Mouse (Mus musculus): ENCODE data around the gene Dab1. TPM values are rescaled to one million over a fixed set of nuclear protein-coding genes. Genes with fewer than 3 reads are reported as not detected.

The Dab1 gene
- polyA plus RNA-seq, 1 experiment from 2014 or later = 66.3 TPM

GRCm38 (mm10) chr4:103762416-103762815, 143.3 kb downstream of the Dab1 start:
- Histone ChIP-seq H3K4me2 (replicated peaks) (no peak overlapping the region), H3K4me1 (peaks cover 8% of the 10 kb centered on the region; the same call in 1 of the 2 replicates), H3K9ac (replicated peaks) (no peak overlapping the region), H3K4me3 (no peak overlapping the region), H3K27ac (replicated peaks) (no peak overlapping the region), H3K27me3 (no peaks in the 10 kb centered on the region), H3K36me3 (no peaks in the 10 kb centered on the region), H3K9me3 (no peaks in the 10 kb centered on the region)
- no peak for ATAC-seq (ENCODE audit: low FRiP score, low read depth)
- 88% methylated on average over 11 of the region's 11 CpGs for WGBS

- WGBS = 89% methylated on average over 4 of the region's 4 CpGs
These were observed 156.6 kb downstream of the Dab1 start for GRCm38 (mm10) chr4:103775712-103776111.

GRCm38 (mm10) chr4:103781398-103781797, 162.2 kb downstream of the Dab1 start:
- ATAC-seq (ENCODE audit: low FRiP score, low read depth) = no peak
- 75% methylated on average over 4 of the region's 4 CpGs for WGBS

More at GRCm38 (mm10) chr4:103775712-103776111, 156.6 kb downstream of the Dab1 start:
- Histone ChIP-seq H3K4me1 (no peaks in the 10 kb centered on the region), H3K4me3 (no peak overlapping the region), H3K27ac (replicated peaks) (no peak overlapping the region), H3K4me2 (replicated peaks) (no peak overlapping the region), H3K27me3 (no peaks in the 10 kb centered on the region), H3K9me3 (no peaks in the 10 kb centered on the region), H3K9ac (replicated peaks) (no peak overlapping the region), H3K36me3 (no peaks in the 10 kb centered on the region)
- ATAC-seq (ENCODE audit: low FRiP score, low read depth) = no peak

GRCm38 (mm10) chr4:103783561-103784247, 164.5 kb downstream of the Dab1 start:
- Histone ChIP-seq H3K4me1 (no peaks in the 10 kb centered on the region), H3K4me2 (replicated peaks) (no peak overlapping the region), H3K9me3 (no peaks in the 10 kb centered on the region), H3K4me3 (no peak overlapping the region), H3K36me3 (no peaks in the 10 kb centered on the region), H3K27ac (replicated peaks) (no peak overlapping the region), H3K27me3 (no peaks in the 10 kb centered on the region), H3K9ac (replicated peaks) (no peak overlapping the region)
- ATAC-seq (ENCODE audit: low FRiP score, low read depth) = no peak
- WGBS = 93% methylated on average over 7 of the region's 7 CpGs

More at GRCm38 (mm10) chr4:103781398-103781797, 162.2 kb downstream of the Dab1 start:
- no peaks in the 10 kb centered on the region for H3K36me3 ChIP-seq
- no peaks in the 10 kb centered on the region for H3K9me3 ChIP-seq
- no peak overlapping the region for H3K4me3 ChIP-seq
- H3K4me2 ChIP-seq (replicated peaks) = no peak overlapping the region
- H3K27me3 ChIP-seq = no peaks in the 10 kb centered on the region
- no peaks in the 10 kb centered on the region for H3K4me1 ChIP-seq
- H3K9ac ChIP-seq (replicated peaks) = no peak overlapping the region
- H3K27ac ChIP-seq (replicated peaks) = no peak overlapping the region

- ATAC-seq (ENCODE audit: low FRiP score, low read depth) = no peak
- H3K4me2 ChIP-seq (replicated peaks) = no peak overlapping the region
- H3K4me1 ChIP-seq = no peaks in the 10 kb centered on the region
- no peak overlapping the region for H3K27ac ChIP-seq (replicated peaks)
- no peaks in the 10 kb centered on the region for H3K27me3 ChIP-seq
- 90% methylated on average over 8 of the region's 8 CpGs for WGBS
- no peaks in the 10 kb centered on the region for H3K36me3 ChIP-seq
- H3K4me3 ChIP-seq = no peak overlapping the region
- H3K9ac ChIP-seq (replicated peaks) = no peak overlapping the region
- no peaks in the 10 kb centered on the region for H3K9me3 ChIP-seq
These were observed 174.6 kb downstream of the Dab1 start for GRCm38 (mm10) chr4:103793589-103794312.

- no peak for ATAC-seq (ENCODE audit: low FRiP score, low read depth)
- Histone ChIP-seq H3K4me2 (replicated peaks) (no peak overlapping the region), H3K27ac (replicated peaks) (no peak overlapping the region), H3K4me3 (no peak overlapping the region), H3K36me3 (no peaks in the 10 kb centered on the region), H3K4me1 (no peaks in the 10 kb centered on the region), H3K9ac (replicated peaks) (no peak overlapping the region), H3K27me3 (no peaks in the 10 kb centered on the region), H3K9me3 (no peaks in the 10 kb centered on the region)
- 84% methylated on average over 6 of the region's 6 CpGs for WGBS
These were observed 177.3 kb downstream of the Dab1 start for GRCm38 (mm10) chr4:103796416-103796815.

- WGBS = 85% methylated on average over 4 of the region's 4 CpGs
- H3K9ac ChIP-seq (replicated peaks) = no peak overlapping the region
- no peaks in the 10 kb centered on the region for H3K36me3 ChIP-seq
- H3K27ac ChIP-seq (replicated peaks) = no peak overlapping the region
- H3K27me3 ChIP-seq = no peaks in the 10 kb centered on the region
- H3K4me1 ChIP-seq = no peaks in the 10 kb centered on the region
- no peaks in the 10 kb centered on the region for H3K9me3 ChIP-seq
- H3K4me3 ChIP-seq = no peak overlapping the region
- ATAC-seq (ENCODE audit: low FRiP score, low read depth) = no peak
- H3K4me2 ChIP-seq (replicated peaks) = no peak overlapping the region
These were observed 183.3 kb downstream of the Dab1 start for GRCm38 (mm10) chr4:103802439-103802838.

GRCm38 (mm10) chr4:103804461-103804860, 185.3 kb downstream of the Dab1 start:
- H3K27me3 ChIP-seq = no peaks in the 10 kb centered on the region
- H3K27ac ChIP-seq (replicated peaks) = no peak overlapping the region; the same call in 1 of the 2 replicates
- no peaks in the 10 kb centered on the region; the same call in 1 of the 2 replicates for H3K4me1 ChIP-seq
- no peaks in the 10 kb centered on the region for H3K36me3 ChIP-seq
- H3K9me3 ChIP-seq = no peaks in the 10 kb centered on the region
- WGBS = 29% methylated on average over 1 of the region's 1 CpGs
- no peak overlapping the region for H3K9ac ChIP-seq (replicated peaks)
- ATAC-seq (ENCODE audit: low FRiP score, low read depth) = no peak
- H3K4me3 ChIP-seq = no peak overlapping the region
- H3K4me2 ChIP-seq (replicated peaks) = no peak overlapping the region

- Histone ChIP-seq H3K9ac (replicated peaks) (no peak overlapping the region), H3K9me3 (no peaks in the 10 kb centered on the region), H3K4me1 (no peaks in the 10 kb centered on the region), H3K4me3 (no peak overlapping the region), H3K36me3 (no peaks in the 10 kb centered on the region), H3K27me3 (no peaks in the 10 kb centered on the region), H3K4me2 (replicated peaks) (no peak overlapping the region), H3K27ac (replicated peaks) (no peak overlapping the region)
- no peak for ATAC-seq (ENCODE audit: low FRiP score, low read depth)
- 87% methylated on average over 4 of the region's 4 CpGs for WGBS
These were observed 203.5 kb downstream of the Dab1 start for GRCm38 (mm10) chr4:103822669-103823068.

- Histone ChIP-seq H3K4me1 (peaks cover 8% of the 10 kb centered on the region), H3K27me3 (no peaks in the 10 kb centered on the region), H3K4me3 (no peak overlapping the region), H3K9me3 (no peaks in the 10 kb centered on the region), H3K36me3 (no peaks in the 10 kb centered on the region), H3K27ac (replicated peaks) (no peak overlapping the region), H3K9ac (replicated peaks) (no peak overlapping the region), H3K4me2 (replicated peaks) (no peak overlapping the region; the same call in 1 of the 2 replicates)
- 0 out of 2 replicates have a peak, but pooled peaks have one; percentile 34 for ATAC-seq (ENCODE audit: low FRiP score, low read depth)
- WGBS = 13% methylated on average over 5 of the region's 5 CpGs
These were observed 219.2 kb downstream of the Dab1 start for GRCm38 (mm10) chr4:103838377-103838776.

- 93% methylated on average over 2 of the region's 2 CpGs for WGBS
- Histone ChIP-seq H3K9me3 (no peaks in the 10 kb centered on the region), H3K36me3 (no peaks in the 10 kb centered on the region), H3K9ac (replicated peaks) (no peak overlapping the region), H3K27ac (replicated peaks) (no peak overlapping the region), H3K4me1 (peaks cover 11% of the 10 kb centered on the region), H3K27me3 (no peaks in the 10 kb centered on the region), H3K4me3 (no peak overlapping the region), H3K4me2 (replicated peaks) (no peak overlapping the region)
- ATAC-seq (ENCODE audit: low FRiP score, low read depth) = no peak
These were observed 220.4 kb downstream of the Dab1 start for GRCm38 (mm10) chr4:103839541-103839940.

GRCm38 (mm10) chr4:103841126-103841525, 222.0 kb downstream of the Dab1 start:
- Histone ChIP-seq H3K27me3 (no peaks in the 10 kb centered on the region), H3K4me3 (no peak overlapping the region), H3K4me2 (replicated peaks) (no peak overlapping the region), H3K27ac (replicated peaks) (no peak overlapping the region), H3K4me1 (peaks cover 11% of the 10 kb centered on the region), H3K9me3 (no peaks in the 10 kb centered on the region), H3K36me3 (no peaks in the 10 kb centered on the region), H3K9ac (replicated peaks) (no peak overlapping the region)
- no peak for ATAC-seq (ENCODE audit: low FRiP score, low read depth)
- WGBS = 75% methylated on average over 7 of the region's 7 CpGs
